In the genomic region with DNA sequence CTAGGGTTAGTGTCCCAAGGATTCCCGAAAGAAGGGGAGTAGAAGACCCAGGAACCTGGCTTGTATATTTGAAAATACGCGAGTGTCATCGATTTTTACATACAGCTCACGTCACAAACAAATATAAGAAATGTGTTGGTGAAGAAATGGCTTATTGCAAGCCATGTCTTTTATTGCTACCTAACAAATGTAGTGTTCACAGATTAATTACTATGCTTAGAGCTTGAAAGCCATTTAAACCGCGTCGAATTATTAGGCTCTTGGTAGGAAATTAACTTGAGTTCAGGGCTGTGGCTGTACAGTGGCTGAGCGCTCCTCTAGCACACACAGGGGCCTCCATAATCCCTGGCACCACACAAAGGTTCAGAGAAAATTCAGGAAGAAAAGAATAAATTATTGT, we compare ENCODE assay signal across 8 mouse cellular contexts. TPM values are rescaled to one million over a fixed set of nuclear protein-coding genes. Genes with fewer than 3 reads are reported as not detected.
A peak's percentile ranks its signal among the peaks of the same experiment; 100 is the strongest.
DNase-seq lines count a peak whose midpoint lies in the region; ATAC-seq and TF ChIP-seq lines count a peak whose summit lies in the region.

No protein-coding gene starts in this region.

- H3K9ac ChIP-seq in heart, embryonic 11.5 days (ENCODE audit: low read depth, low read length) = peak overlapping the region; percentile 100
- H3K9ac ChIP-seq in liver, embryonic 11.5 days (ENCODE audit: low read depth, low read length) = peak overlapping the region; percentile 100

- no peaks in the 10 kb centered on the region for H3K36me3 ChIP-seq in heart, embryonic 11.5 days (ENCODE audit: control insufficient read depth, insufficient read depth, low read length)
- H3K36me3 ChIP-seq in C2C12 (ENCODE audit: control insufficient read depth, insufficient read depth) = peaks cover 21% of the 10 kb centered on the region
- H3K36me3 ChIP-seq in erythroblast, embryonic 14.5 days (ENCODE audit: control insufficient read depth) = peaks cover 21% of the 10 kb centered on the region
- no peaks in the 10 kb centered on the region for H3K36me3 ChIP-seq in liver, embryonic 11.5 days (ENCODE audit: control insufficient read depth, insufficient read depth, low read length)

- intact Hi-C loops in heart, postnatal 14 days (cut with DNase I) = loop anchor here (2.0 to 5.0 kb wide), 2 partner anchors 20 to 71 kb away; a partner anchor contains a TSS

- peaks cover 7% of the 10 kb centered on the region for H3K4me1 ChIP-seq in heart, embryonic 11.5 days (ENCODE audit: control insufficient read depth, insufficient read depth, low read length)
- H3K4me1 ChIP-seq in erythroblast, embryonic 14.5 days (ENCODE audit: control insufficient read depth) = peaks cover 66% of the 10 kb centered on the region
- peaks cover 17% of the 10 kb centered on the region; the same call in 1 of the 2 replicates for H3K4me1 ChIP-seq in liver, embryonic 11.5 days (replicated peaks; ENCODE audit: control insufficient read depth, insufficient read depth, low read length)

- ATAC-seq in heart, embryonic 11.5 days (replicated peaks; ENCODE audit: insufficient number of reproducible peaks, low FRiP score, low TSS enrichment) = no peak
- no peak for ATAC-seq in liver, embryonic 11.5 days (replicated peaks; ENCODE audit: low FRiP score)

- H3ac ChIP-seq in C2C12 (ENCODE audit: control insufficient read depth, insufficient read length, low read depth) = peak overlapping the region; percentile 97

- peaks cover 43% of the 10 kb centered on the region for H3K79me3 ChIP-seq in C2C12 (ENCODE audit: low read depth)

- peak overlapping the region; percentile 98 for H3K27ac ChIP-seq in heart, embryonic 11.5 days (ENCODE audit: low read depth, low read length)
- H3K27ac ChIP-seq in liver, embryonic 11.5 days (ENCODE audit: low read depth, low read length) = peak overlapping the region; percentile 99

- peak overlapping the region; percentile 99 for H3K4me3 ChIP-seq in heart, embryonic 11.5 days (ENCODE audit: low read depth, low read length)
- peak overlapping the region; percentile 96 for H3K4me3 ChIP-seq in C2C12 (ENCODE audit: insufficient read depth, poor library complexity, severe bottlenecking)
- H3K4me3 ChIP-seq in erythroblast, embryonic 14.5 days (replicated peaks) = peak overlapping the region; percentile 91
- H3K4me3 ChIP-seq in liver, embryonic 11.5 days (ENCODE audit: low read depth, low read length) = peak overlapping the region; percentile 100

- peaks cover 44% of the 10 kb centered on the region for H3K79me2 ChIP-seq in C2C12 (ENCODE audit: control insufficient read depth, insufficient read depth)

- no peak for DNase-seq in heart, postnatal 14 days
- no peak for DNase-seq in liver, embryonic 11.5 days (ENCODE audit: low spot score)
- DNase-seq in Muller cell, postnatal 12 days (ENCODE audit: inconsistent ontology term) = no peak
- no peak for DNase-seq in urinary bladder, postnatal 10 days (ENCODE audit: low spot score)
- no peak for DNase-seq in yolk sac, embryonic 10.5 days (ENCODE audit: low spot score)

- H3K27me3 ChIP-seq in heart, embryonic 11.5 days (ENCODE audit: control insufficient read depth, insufficient read depth, low read length) = no peaks in the 10 kb centered on the region
- no peaks in the 10 kb centered on the region for H3K27me3 ChIP-seq in C2C12 (ENCODE audit: control insufficient read depth, insufficient read depth, insufficient read length)
- no peaks in the 10 kb centered on the region for H3K27me3 ChIP-seq in erythroblast, embryonic 14.5 days (ENCODE audit: control insufficient read depth)
- no peaks in the 10 kb centered on the region for H3K27me3 ChIP-seq in liver, embryonic 11.5 days (replicated peaks; ENCODE audit: control insufficient read depth, insufficient read depth, low read length)

- H3K9me3 ChIP-seq in heart, embryonic 11.5 days (replicated peaks; ENCODE audit: control insufficient read depth, low read length) = no peaks in the 10 kb centered on the region
- no peaks in the 10 kb centered on the region for H3K9me3 ChIP-seq in erythroblast, embryonic 14.5 days (ENCODE audit: control insufficient read depth, low read length)
- no peaks in the 10 kb centered on the region for H3K9me3 ChIP-seq in liver, embryonic 11.5 days (ENCODE audit: control insufficient read depth, low read length)

- WGBS in heart, embryonic 11.5 days (ENCODE audit: insufficient replicate concordance) = 22% methylated on average over 9 of the region's 9 CpGs
- 14% methylated on average over 9 of the region's 9 CpGs for WGBS in liver, embryonic 11.5 days

- peak overlapping the region; percentile 75 for H3K4me2 ChIP-seq in heart, embryonic 11.5 days
- H3K4me2 ChIP-seq in liver, embryonic 11.5 days = peak overlapping the region; percentile 85

- TF ChIP-seq CTCF in C2C12 (IDR thresholded peaks at IDR 0.05; ENCODE audit: control insufficient read depth, insufficient read depth, insufficient read length) = no peak

TF ChIP-seq in C2C12, 6 proteins besides CTCF, POLR2A, EP300 and RAD21:
- TF ChIP-seq MAX (IDR thresholded peaks at IDR 0.05) (no peak), CEBPB (IDR thresholded peaks at IDR 0.05; ENCODE audit: low read depth) (no peak), FOSL1 (IDR thresholded peaks at IDR 0.05; ENCODE audit: insufficient read depth, low read length, poor library complexity, severe bottlenecking) (no peak), MYOD1 (IDR thresholded peaks at IDR 0.05; ENCODE audit: control insufficient read depth, insufficient read length, low read depth) (no peak), USF1 (IDR thresholded peaks at IDR 0.05; ENCODE audit: low read depth) (no peak), MYOG (IDR thresholded peaks at IDR 0.05; ENCODE audit: control insufficient read depth, extremely low read depth, insufficient read length) (no peak)

RNA-seq across cellular contexts. Expression of a gene that starts 0.7 kb away (rescaled TPM):
- 136 and 149 TPM in 2 replicates for polyA plus RNA-seq in heart, embryonic 11.5 days (2014; fragmentation: Nextera tagmentation; extraction: Ambion mirVana)
- 100 to 1,000 TPM; 103 to 108 TPM for total RNA-seq in heart, postnatal 14 days (2021)
- polyA plus RNA-seq in C2C12 (2012; fragmentation: generic; extraction: Trizol) = 68.7 TPM
- polyA plus RNA-seq in erythroblast, embryonic 14.5 days (2012) = 5.8 and 7.7 TPM in 2 replicates
- 199 and 208 TPM in 2 replicates for polyA plus RNA-seq in liver, embryonic 11.5 days (2014; fragmentation: Nextera tagmentation; extraction: Ambion mirVana)

RNA-seq across cellular contexts. Expression of a gene that starts 20.2 kb away (rescaled TPM):
- 24.7 and 30.0 TPM in 2 replicates for polyA plus RNA-seq in heart, embryonic 11.5 days (2014; fragmentation: Nextera tagmentation; extraction: Ambion mirVana)
- 10 to 100 TPM; 15.4 to 16.9 TPM for total RNA-seq in heart, postnatal 14 days (2021)
- 8.5 TPM for polyA plus RNA-seq in C2C12 (2012; fragmentation: generic; extraction: Trizol)
- polyA plus RNA-seq in erythroblast, embryonic 14.5 days (2012) = 0.20 and 0.44 TPM in 2 replicates
- 34.1 and 36.0 TPM in 2 replicates for polyA plus RNA-seq in liver, embryonic 11.5 days (2014; fragmentation: Nextera tagmentation; extraction: Ambion mirVana)

RNA-seq across cellular contexts. Expression of a gene that starts 35.4 kb away (rescaled TPM):
- polyA plus RNA-seq in heart, embryonic 11.5 days (2014; fragmentation: Nextera tagmentation; extraction: Ambion mirVana) = 1.3 and 1.6 TPM in 2 replicates
- total RNA-seq in heart, postnatal 14 days (2021) = under 1 TPM; 0.29 to 0.41 TPM
- polyA plus RNA-seq in C2C12 (2012; fragmentation: generic; extraction: Trizol) = 2.8 TPM
- 0.60 and 0.95 TPM in 2 replicates for polyA plus RNA-seq in erythroblast, embryonic 14.5 days (2012)
- 1.2 and 1.4 TPM in 2 replicates for polyA plus RNA-seq in liver, embryonic 11.5 days (2014; fragmentation: Nextera tagmentation; extraction: Ambion mirVana)
